Mouse (Mus musculus) CH12.LX (cell line): ENCODE measurements around the gene Scgb1b30. TPM values are rescaled to one million over a fixed set of nuclear protein-coding genes. Genes with fewer than 3 reads are reported as not detected.

Source experiments
- DNase-seq: peaks from one replicate; pipeline ENCODE4 v3.0.0-alpha.2; 2013; ENCODE audit errors: extremely low read depth
- H3K27ac ChIP-seq: 2 replicates; pipeline ENCODE4 v1.5.1; 2012; ENCODE audit warnings: low read depth, mild to moderate bottlenecking, control low read depth, moderate library complexity; ENCODE audit not compliant: insufficient read depth
- H3K27me3 ChIP-seq: replicated peaks from 2 replicates; pipeline ENCODE3; 2012; ENCODE audit warnings: inconsistent platforms
- H3K36me3 ChIP-seq, 2 experiments: replicated peaks in 1 of 2; 2 replicates each; pipeline versions ENCODE3 to v1.6.1; 2012; ENCODE audit warnings: inconsistent platforms in 1 of 2, low read length in 1 of 2, mild to moderate bottlenecking in 1 of 2, mixed read lengths in 1 of 2, moderate library complexity in 1 of 2; ENCODE audit not compliant: control insufficient read depth in 1 of 2, insufficient read depth in 1 of 2
- H3K4me1 ChIP-seq, 2 experiments: 2 replicates each; pipeline ENCODE4 v1.6.1; 2012; ENCODE audit warnings: inconsistent platforms in 1 of 2, moderate library complexity in 1 of 2; ENCODE audit not compliant: insufficient read depth in 2 of 2, control insufficient read depth in 1 of 2
- H3K4me2 ChIP-seq: 2 replicates; pipeline ENCODE4 v1.6.1; 2012; ENCODE audit warnings: low read depth, mild to moderate bottlenecking, control low read depth; ENCODE audit not compliant: poor library complexity, insufficient read depth, severe bottlenecking
- H3K4me3 ChIP-seq, 3 experiments: fragments of 150-350 bp in 1 of 3; sonication (generic) in 1 of 3; replicated peaks in 1 of 3; 2 replicates each; pipeline versions ENCODE3 to v1.5.1; 2011 to 2012; ENCODE audit warnings: low read depth in 2 of 3, low read length in 2 of 3, mild to moderate bottlenecking in 2 of 3, moderate library complexity in 2 of 3, control low read depth in 1 of 3, improper control_type of control experiment in 1 of 3, inconsistent platforms in 1 of 3, mixed read lengths in 1 of 3; ENCODE audit not compliant: poor library complexity in 1 of 3
- H3K79me2 ChIP-seq: replicated peaks from 2 replicates; pipeline ENCODE4 v1.6.1; 2012; ENCODE audit warnings: mild to moderate bottlenecking, moderate library complexity; ENCODE audit not compliant: control insufficient read depth, poor library complexity, insufficient read depth, severe bottlenecking; ENCODE audit errors: extremely low read depth
- H3K9ac ChIP-seq: 2 replicates; pipeline ENCODE4 v1.6.1; 2012; ENCODE audit warnings: low read depth, mild to moderate bottlenecking, control low read depth, moderate library complexity; ENCODE audit not compliant: insufficient read depth
- H3K9me3 ChIP-seq: replicated peaks from 2 replicates; pipeline ENCODE3; 2012; ENCODE audit warnings: low read length, inconsistent platforms, mixed read lengths
- CHD1 ChIP-seq: IDR thresholded peaks from 2 replicates; pipeline ENCODE4 v1.6.1; 2012; ENCODE audit warnings: low read depth, low read length, improper control_type of control experiment, inconsistent platforms
- CHD2 ChIP-seq: IDR thresholded peaks from 2 replicates; pipeline ENCODE4 v1.6.1; 2011; ENCODE audit warnings: low read length, improper control_type of control experiment
- CTCF ChIP-seq, 2 experiments: IDR thresholded peaks in 1 of 2; conservative IDR thresholded peaks in 1 of 2; 2 replicates each; pipeline ENCODE4 v1.5.1; 2011 to 2012; ENCODE audit warnings: low read depth in 2 of 2, low read length in 2 of 2, improper control_type of control experiment in 1 of 2, inconsistent platforms in 1 of 2, mild to moderate bottlenecking in 1 of 2, moderate library complexity in 1 of 2
- E2F4 ChIP-seq: IDR thresholded peaks from 2 replicates; pipeline ENCODE4 v1.6.1; 2011; ENCODE audit warnings: low read depth, low read length, improper control_type of control experiment; ENCODE audit not compliant: insufficient replicate concordance
- EP300 ChIP-seq: IDR thresholded peaks from 2 replicates; pipeline ENCODE4 v1.6.1; 2011; ENCODE audit warnings: low read length, improper control_type of control experiment
- ETS1 ChIP-seq: conservative IDR thresholded peaks from 2 replicates; pipeline ENCODE4 v1.6.1; 2012; ENCODE audit warnings: low read depth, mild to moderate bottlenecking, inconsistent platforms, low read length, improper control_type of control experiment, moderate library complexity
- GABPA ChIP-seq: IDR thresholded peaks from 2 replicates; pipeline ENCODE4 v1.6.1; 2012; ENCODE audit warnings: low read depth, low read length, improper control_type of control experiment, inconsistent platforms; ENCODE audit not compliant: insufficient replicate concordance
- HCFC1 ChIP-seq: IDR thresholded peaks from 2 replicates; pipeline ENCODE4 v1.6.1; 2012; ENCODE audit warnings: low read depth, mild to moderate bottlenecking, inconsistent platforms, low read length, improper control_type of control experiment
- IRF4 ChIP-seq: IDR thresholded peaks from 2 replicates; pipeline ENCODE4 v1.6.1; 2014; ENCODE audit warnings: low read depth, mild to moderate bottlenecking, inconsistent platforms, low read length, improper control_type of control experiment
- JUN ChIP-seq: IDR thresholded peaks from 2 replicates; pipeline ENCODE4 v1.6.1; 2011; ENCODE audit warnings: low read depth, mild to moderate bottlenecking, low read length, improper control_type of control experiment, moderate library complexity; ENCODE audit not compliant: insufficient read depth
- KAT2A ChIP-seq: IDR thresholded peaks from 2 replicates; pipeline ENCODE4 v1.6.1; 2012; ENCODE audit warnings: low read length, improper control_type of control experiment, inconsistent platforms; ENCODE audit not compliant: insufficient replicate concordance
- MEF2A ChIP-seq: IDR thresholded peaks from 2 replicates; pipeline ENCODE4 v1.6.1; 2014; ENCODE audit warnings: low read depth, mild to moderate bottlenecking, inconsistent platforms, low read length, improper control_type of control experiment, borderline replicate concordance
- MYC ChIP-seq: IDR thresholded peaks from 2 replicates; pipeline ENCODE4 v1.6.1; 2011; ENCODE audit warnings: low read depth, mild to moderate bottlenecking, improper control_type of control experiment, low read length
- NELFE ChIP-seq: IDR thresholded peaks from 2 replicates; pipeline ENCODE4 v1.6.1; 2011; ENCODE audit warnings: low read depth, low read length, improper control_type of control experiment
- NRF1 ChIP-seq: IDR thresholded peaks from 2 replicates; pipeline ENCODE4 v1.6.1; 2014; ENCODE audit warnings: low read depth, mild to moderate bottlenecking, inconsistent platforms, low read length, improper control_type of control experiment, moderate library complexity
- POLR2AphosphoS2 ChIP-seq: IDR thresholded peaks from 2 replicates; pipeline ENCODE4 v1.6.1; 2011; ENCODE audit warnings: low read depth, low read length, improper control_type of control experiment
- RAD21 ChIP-seq: IDR thresholded peaks from 2 replicates; pipeline ENCODE4 v1.6.1; 2011; ENCODE audit warnings: low read depth, mild to moderate bottlenecking, low read length, improper control_type of control experiment, moderate library complexity
- SIN3A ChIP-seq: IDR thresholded peaks from 2 replicates; pipeline ENCODE4 v1.6.1; 2012; ENCODE audit warnings: low read length, improper control_type of control experiment, inconsistent platforms
- SMC3 ChIP-seq: IDR thresholded peaks from 2 replicates; pipeline ENCODE4 v1.6.1; 2011; ENCODE audit warnings: low read depth, low read length, improper control_type of control experiment
- USF1 ChIP-seq: IDR thresholded peaks from 2 replicates; pipeline ENCODE4 v1.6.1; 2014; ENCODE audit warnings: low read depth, mild to moderate bottlenecking, inconsistent platforms, low read length, improper control_type of control experiment
- ZKSCAN1 ChIP-seq: IDR thresholded peaks from 2 replicates; pipeline ENCODE4 v1.6.1; 2012; ENCODE audit warnings: low read depth, inconsistent platforms, low read length, improper control_type of control experiment, borderline replicate concordance
- ZMIZ1 ChIP-seq: IDR thresholded peaks from 2 replicates; pipeline ENCODE4 v1.6.1; 2012; ENCODE audit warnings: low read depth, mild to moderate bottlenecking, inconsistent platforms, low read length, improper control_type of control experiment
- dilution Hi-C: fragments of 300-500 bp; cut with MboI; formaldehyde crosslinking; loops from 2 replicates; pipeline ENCODE4 v1.14.3; 2020; ENCODE audit warnings: low sequenced_read_pairs; ENCODE audit not compliant: extremely low pct_unique_long_range_greater_than_20kb, extremely low pct_ligation_motif_present
- in situ Hi-C: fragments of 300-500 bp; cut with MboI; formaldehyde crosslinking; loops from 3 replicates; pipeline ENCODE4 v1.14.3; 2019; ENCODE audit warnings: low sequenced_read_pairs, low pct_ligation_motif_present, low pct_unique_long_range_greater_than_20kb, mixed read lengths
- polyA plus RNA-seq: library from polyadenylated mRNA; unstranded; fragments of >175 nt; gene quantifications from 2 replicates; pipeline ENCODE4 v1.2.1, GENCODE M21; 2012; ENCODE audit warnings: low read depth; ENCODE audit not compliant: insufficient read length
- total RNA-seq, 2 experiments: library from RNA; depleted of rRNA; stranded (reverse); fragments of 300-350 nt in 1 of 2; fragments of >200 nt in 1 of 2; gene quantifications; 2 replicates each; pipeline ENCODE4 v1.2.3; 2012 to 2014

Scgb1b30 gene
- total and polyA plus RNA-seq, 3 experiments: not detected

GRCm38 (mm10) chr7:34139493-34139892, 44.3 kb downstream of the Scgb1b30 start:
- Histone ChIP-seq H3K27me3 (no peaks in the 10 kb centered on the region), H3K36me3 (peaks cover 42 to 46% of the 10 kb centered on the region in 2 experiments), H3K9ac (no peak overlapping the region), H3K79me2 (no peaks in the 10 kb centered on the region), H3K4me2 (no peak overlapping the region), H3K4me1 (no peaks in the 10 kb centered on the region), H3K27ac (no peak overlapping the region), H3K4me3 (no peak overlapping the region), H3K9me3 (no peaks in the 10 kb centered on the region)
- peak; percentile 57; the same call in 1 of the 2 replicates for TF ChIP-seq POLR2AphosphoS2
- no peak for TF ChIP-seq CTCF (conservative IDR thresholded peaks at IDR 0.05 in 1 of 2, IDR thresholded peaks at IDR 0.05 in 1 of 2; ENCODE audit: low read depth in 2 of 2, low read length in 2 of 2)
- no peak for TF ChIP-seq KAT2A
- dilution Hi-C loops (no loop called here), in situ Hi-C loops (loop anchor here (25.0 kb wide), 1 partner anchor 252 kb away; no protein-coding TSS in a partner anchor)
- DNase-seq: no peak

GRCm38 (mm10) chr7:34141123-34141522, 45.9 kb downstream of the Scgb1b30 start:
- Histone ChIP-seq H3K9me3 (no peaks in the 10 kb centered on the region), H3K4me2 (no peak overlapping the region), H3K36me3 (peaks cover 56 to 61% of the 10 kb centered on the region in 2 experiments), H3K79me2 (no peaks in the 10 kb centered on the region), H3K27ac (no peak overlapping the region), H3K9ac (no peak overlapping the region), H3K27me3 (no peaks in the 10 kb centered on the region), H3K4me1 (no peaks in the 10 kb centered on the region), H3K4me3 (no peak overlapping the region)
- TF ChIP-seq ZMIZ1 (no peak), NRF1 (no peak), E2F4 (no peak), HCFC1 (no peak), SIN3A (no peak), USF1 (no peak), POLR2AphosphoS2 (no peak)
- dilution Hi-C loops: no loop called here
- in situ Hi-C loops: loop anchor here (25.0 kb wide), 1 partner anchor 254 kb away; no protein-coding TSS in a partner anchor
- DNase-seq: no peak

GRCm38 (mm10) chr7:34147193-34147592, 52.0 kb downstream of the Scgb1b30 start:
- no peak for TF ChIP-seq CHD2
- TF ChIP-seq GABPA: no peak
- no peak for TF ChIP-seq ZKSCAN1
- no peak for TF ChIP-seq CHD1
- TF ChIP-seq NELFE: no peak
- TF ChIP-seq RAD21: no peak
- TF ChIP-seq EP300: no peak
- no peak for TF ChIP-seq SMC3
- no peak for TF ChIP-seq JUN
- no peak for TF ChIP-seq ETS1
- no peak for TF ChIP-seq USF1
- TF ChIP-seq MYC: no peak
- no peak for TF ChIP-seq IRF4
- no peak for TF ChIP-seq MEF2A
- in situ Hi-C loops: loop anchor here (25.0 kb wide), 1 partner anchor 260 kb away; no protein-coding TSS in a partner anchor
- no peaks in the 10 kb centered on the region for H3K4me1 ChIP-seq
- dilution Hi-C loops: no loop called here
- no peak overlapping the region for H3K9ac ChIP-seq
- peaks cover 6% of the 10 kb centered on the region for H3K9me3 ChIP-seq
- H3K4me3 ChIP-seq: no peak overlapping the region
- no peaks in the 10 kb centered on the region for H3K27me3 ChIP-seq
- no peaks in the 10 kb centered on the region; the same call in none of the 2 replicates for H3K79me2 ChIP-seq
- peaks cover 86 to 96% of the 10 kb centered on the region in 2 experiments for H3K36me3 ChIP-seq
- H3K4me2 ChIP-seq: no peak overlapping the region
- no peak overlapping the region for H3K27ac ChIP-seq
- no peak for DNase-seq
